27 mouse cellular contexts compared by ENCODE assay signal in the genomic region with DNA sequence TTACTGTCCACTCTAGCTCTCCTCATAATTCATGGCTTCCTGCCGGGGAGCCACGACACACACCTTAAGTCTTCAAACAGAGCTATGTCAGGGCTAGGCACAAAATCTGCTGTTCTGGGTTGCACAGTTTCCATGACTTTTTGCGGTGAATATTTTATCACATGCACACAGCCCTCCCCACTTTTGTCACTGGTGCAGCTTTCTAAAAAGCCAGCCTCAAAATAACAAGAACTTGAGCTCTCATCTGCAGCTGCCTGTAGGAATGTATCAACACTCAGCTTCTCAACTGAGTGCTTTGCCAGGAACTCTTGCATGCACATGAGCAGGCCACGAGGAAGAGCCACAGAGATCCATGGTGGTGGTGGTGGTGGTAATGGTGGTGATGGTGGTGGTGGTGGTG.
DNase-seq lines count a peak whose midpoint lies in the region; ATAC-seq and TF ChIP-seq lines count a peak whose summit lies in the region.
"Had no signal": no experiment of that assay in that cellular context is flagged by ENCODE, and none has a peak within 500 bp of the region (broad histone marks: within the 10 kb centered on the region; RNA-seq: fewer than 3 reads in every experiment).

No protein-coding gene starts in this region.

- TF ChIP-seq POLR2A in heart, adult 2 months (IDR thresholded peaks at IDR 0.05; ENCODE audit: insufficient read depth, low read depth, low read length), result no peak
- no peak for TF ChIP-seq POLR2A in CH12.LX (IDR thresholded peaks at IDR 0.05; ENCODE audit: low read depth, low read length)

- dilution Hi-C loops in CH12.LX (cut with MboI; ENCODE audit: extremely low pct_ligation_motif_present, extremely low pct_unique_long_range_greater_than_20kb, low sequenced_read_pairs), result no loop called here

- H3K9me3 ChIP-seq in heart, postnatal 0 days (replicated peaks; ENCODE audit: control insufficient read depth, low read length), result no peaks in the 10 kb centered on the region
- H3K9me3 ChIP-seq in CH12.LX (replicated peaks; ENCODE audit: low read length), result no peaks in the 10 kb centered on the region
- no peaks in the 10 kb centered on the region for H3K9me3 ChIP-seq in liver, postnatal 0 days (ENCODE audit: low read length)
- H3K9me3 ChIP-seq: embryonic facial prominence, embryonic 12.5 days; embryonic facial prominence, embryonic 15.5 days; hindbrain, embryonic 10.5 days; hindbrain, embryonic 13.5 days had no signal

- no peak overlapping the region for H3K4me3 ChIP-seq in heart, adult 2 months
- no peak overlapping the region for H3K4me3 ChIP-seq in heart, postnatal 0 days (ENCODE audit: low read depth, low read length)
- no peak overlapping the region for H3K4me3 ChIP-seq in CH12.LX (replicated peaks in 1 of 3; ENCODE audit: low read depth in 2 of 3, low read length in 2 of 3, poor library complexity in 1 of 3)
- no peak overlapping the region for H3K4me3 ChIP-seq in liver, postnatal 0 days (ENCODE audit: low read depth, low read length)
- H3K4me3 ChIP-seq: embryonic facial prominence, embryonic 12.5 days; embryonic facial prominence, embryonic 15.5 days; hindbrain, embryonic 10.5 days; hindbrain, embryonic 13.5 days had no signal

- H3K4me2 ChIP-seq in heart, postnatal 0 days (ENCODE audit: low read depth, low read length), result no peak overlapping the region
- no peak overlapping the region for H3K4me2 ChIP-seq in CH12.LX (ENCODE audit: insufficient read depth, low read depth, poor library complexity, severe bottlenecking)
- no peak overlapping the region for H3K4me2 ChIP-seq in liver, postnatal 0 days (ENCODE audit: low read depth, low read length)
- H3K4me2 ChIP-seq: embryonic facial prominence, embryonic 12.5 days; embryonic facial prominence, embryonic 15.5 days; hindbrain, embryonic 13.5 days had no signal

- no peak for DNase-seq in frontal cortex, postnatal 10 days (ENCODE audit: low spot score in 2 of 2)
- DNase-seq in heart, adult 2 months, result no peak
- DNase-seq in heart, adult 18-20 months, result no peak
- no peak for DNase-seq in heart, postnatal 0 days (ENCODE audit: low spot score)
- DNase-seq in heart, postnatal 14 days, result no peak
- no peak for DNase-seq in CH12.LX (ENCODE audit: extremely low read depth)
- no peak for DNase-seq in liver, postnatal 0 days
- DNase-seq: adrenal gland, postnatal 10 days; adrenal gland, postnatal 36 days; cerebellum, adult 11 months; cerebellum, adult 2 months; cerebellum, adult 9-11 months; cerebellum, postnatal 25 days; forebrain, postnatal 0 days; gastrocnemius, postnatal 25 days; kidney, adult 18-20 months; kidney, adult 9 months had no signal

- 71% methylated on average over 4 of the region's 4 CpGs for WGBS in heart, adult 2 months
- 76% methylated on average over 4 of the region's 4 CpGs for WGBS in heart, postnatal 0 days
- 87% methylated on average over 4 of the region's 4 CpGs for WGBS in liver, postnatal 0 days (ENCODE audit: insufficient replicate concordance)

- no peaks in the 10 kb centered on the region for H3K27me3 ChIP-seq in heart, adult 2 months (ENCODE audit: control insufficient read depth, insufficient read depth, low read length)
- H3K27me3 ChIP-seq in heart, postnatal 0 days (ENCODE audit: control insufficient read depth, insufficient read depth, low read length), result no peaks in the 10 kb centered on the region
- no peaks in the 10 kb centered on the region for H3K27me3 ChIP-seq in CH12.LX (replicated peaks)
- no peaks in the 10 kb centered on the region for H3K27me3 ChIP-seq in liver, postnatal 0 days (ENCODE audit: insufficient read depth, low read length)
- H3K27me3 ChIP-seq: embryonic facial prominence, embryonic 12.5 days; embryonic facial prominence, embryonic 15.5 days; hindbrain, embryonic 13.5 days; Patski had no signal

- in situ Hi-C loops in CH12.LX (cut with MboI; ENCODE audit: low pct_ligation_motif_present, low pct_unique_long_range_greater_than_20kb, low sequenced_read_pairs), result no loop called here

- no peak overlapping the region for H3K9ac ChIP-seq in heart, adult 2 months (ENCODE audit: low read depth, low read length)
- H3K9ac ChIP-seq in heart, postnatal 0 days (replicated peaks; ENCODE audit: low read depth, low read length), result no peak overlapping the region
- H3K9ac ChIP-seq in CH12.LX (ENCODE audit: insufficient read depth, low read depth), result no peak overlapping the region
- H3K9ac ChIP-seq in liver, postnatal 0 days (replicated peaks), result no peak overlapping the region
- H3K9ac ChIP-seq: embryonic facial prominence, embryonic 12.5 days; embryonic facial prominence, embryonic 15.5 days; forebrain, postnatal 0 days; hindbrain, embryonic 13.5 days had no signal

- H3K36me3 ChIP-seq in heart, adult 2 months (ENCODE audit: control insufficient read depth, insufficient read depth, low read length), result peaks cover 7% of the 10 kb centered on the region
- H3K36me3 ChIP-seq in heart, postnatal 0 days (replicated peaks; ENCODE audit: control insufficient read depth, insufficient read depth, low read length), result no peaks in the 10 kb centered on the region
- H3K36me3 ChIP-seq in CH12.LX (replicated peaks in 1 of 2; ENCODE audit: control insufficient read depth in 1 of 2, insufficient read depth in 1 of 2, low read length in 1 of 2), result peaks cover 0 to 21% of the 10 kb centered on the region in 2 experiments
- no peaks in the 10 kb centered on the region for H3K36me3 ChIP-seq in liver, postnatal 0 days (replicated peaks; ENCODE audit: insufficient read depth, low read length)
- H3K36me3 ChIP-seq: embryonic facial prominence, embryonic 12.5 days; embryonic facial prominence, embryonic 15.5 days; G1E; hindbrain, embryonic 10.5 days; hindbrain, embryonic 13.5 days had no signal

- intact Hi-C loops in heart, adult 2 months (cut with DNase I), result no loop called here
- intact Hi-C loops in heart, postnatal 14 days (cut with DNase I), result no loop called here

- TF ChIP-seq EP300 in heart, adult 2 months (IDR thresholded peaks at IDR 0.05; ENCODE audit: insufficient read depth, low read depth, low read length), result no peak
- TF ChIP-seq EP300 in heart, postnatal 0 days (IDR thresholded peaks at IDR 0.05; ENCODE audit: low read depth), result no peak
- TF ChIP-seq EP300 in CH12.LX (IDR thresholded peaks at IDR 0.05; ENCODE audit: low read length), result no peak
- TF ChIP-seq EP300 in liver, postnatal 0 days (IDR thresholded peaks at IDR 0.05; ENCODE audit: low read depth), result no peak

- no peak for TF ChIP-seq CTCF in heart, adult 2 months (IDR thresholded peaks at IDR 0.05)
- no peak for TF ChIP-seq CTCF in heart, postnatal 0 days (IDR thresholded peaks at IDR 0.05; ENCODE audit: low read depth)
- no peak for TF ChIP-seq CTCF in CH12.LX (conservative IDR thresholded peaks at IDR 0.05 in 1 of 2, IDR thresholded peaks at IDR 0.05 in 1 of 2; ENCODE audit: low read depth in 2 of 2, low read length in 2 of 2)
- no peak for TF ChIP-seq CTCF in liver, postnatal 0 days (IDR thresholded peaks at IDR 0.05; ENCODE audit: low read depth)

- no peak for TF ChIP-seq RAD21 in CH12.LX (IDR thresholded peaks at IDR 0.05; ENCODE audit: low read depth, low read length)

- peak overlapping the region; percentile 68; the same call in 1 of the 2 replicates for H3K27ac ChIP-seq in heart, adult 2 months
- peak overlapping the region; percentile 89 for H3K27ac ChIP-seq in heart, postnatal 0 days (ENCODE audit: low read depth)
- no peak overlapping the region for H3K27ac ChIP-seq in CH12.LX (ENCODE audit: insufficient read depth, low read depth)
- H3K27ac ChIP-seq in liver, postnatal 0 days (ENCODE audit: low read depth), result no peak overlapping the region
- H3K27ac ChIP-seq: embryonic facial prominence, embryonic 12.5 days; embryonic facial prominence, embryonic 15.5 days; hindbrain, embryonic 10.5 days; hindbrain, embryonic 13.5 days had no signal

- ATAC-seq in frontal cortex, adult (ENCODE audit: low TSS enrichment), result peak; percentile 72
- ATAC-seq in heart, postnatal 0 days (ENCODE audit: insufficient read depth, low read depth), result no peak
- ATAC-seq in liver, postnatal 0 days, result no peak
- ATAC-seq: forebrain, embryonic 14.5 days; forebrain, postnatal 0 days; hindbrain, embryonic 16.5 days; intestine, embryonic 16.5 days; Patski had no signal

- peaks cover 16% of the 10 kb centered on the region for H3K4me1 ChIP-seq in heart, adult 2 months (ENCODE audit: control insufficient read depth, insufficient read depth, low read length)
- H3K4me1 ChIP-seq in heart, postnatal 0 days (ENCODE audit: control insufficient read depth, insufficient read depth), result peaks cover 33% of the 10 kb centered on the region
- peaks cover 12 to 45% of the 10 kb centered on the region in 2 experiments for H3K4me1 ChIP-seq in CH12.LX (ENCODE audit: control insufficient read depth in 1 of 2, insufficient read depth in 2 of 2)
- H3K4me1 ChIP-seq in liver, postnatal 0 days (ENCODE audit: insufficient read depth), result no peaks in the 10 kb centered on the region
- H3K4me1 ChIP-seq: embryonic facial prominence, embryonic 12.5 days; embryonic facial prominence, embryonic 15.5 days; hindbrain, embryonic 10.5 days had no signal

- H3K79me2 ChIP-seq in heart, adult 2 months (replicated peaks; ENCODE audit: control insufficient read depth, insufficient read depth, low read length), result no peaks in the 10 kb centered on the region
- no peaks in the 10 kb centered on the region for H3K79me2 ChIP-seq in CH12.LX (replicated peaks; ENCODE audit: control insufficient read depth, extremely low read depth, insufficient read depth, poor library complexity, severe bottlenecking)

TF ChIP-seq in CH12.LX, 34 proteins besides CTCF, POLR2A, EP300 and RAD21:
- no peak for TF ChIP-seq MAX (IDR thresholded peaks at IDR 0.05; ENCODE audit: low read length)
- 0 out of 2 replicates have a peak, but pooled peaks have one; percentile 32 for TF ChIP-seq ZMIZ1 (IDR thresholded peaks at IDR 0.05; ENCODE audit: low read depth, low read length)
- no peak for TF ChIP-seq POLR2AphosphoS2 (IDR thresholded peaks at IDR 0.05; ENCODE audit: low read depth, low read length)
- TF ChIP-seq ETS1 (conservative IDR thresholded peaks at IDR 0.05; ENCODE audit: low read depth, low read length), result no peak
- TF ChIP-seq NELFE (IDR thresholded peaks at IDR 0.05; ENCODE audit: low read depth, low read length), result no peak

Comparison
In these comparisons a context has a peak if more than half of its experiments do, and no peak if none do; other contexts are left out.
1. H3K27ac ChIP-seq: peak in heart, adult 2 months (single experiment) and heart, postnatal 0 days (single experiment); none in CH12.LX (single experiment) and liver, postnatal 0 days (single experiment).